Mouse (Mus musculus) limb, embryonic 11.5 days (tissue): ENCODE measurements around the gene 1700029J07Rik. TPM values are rescaled to one million over a fixed set of nuclear protein-coding genes. Genes with fewer than 3 reads are reported as not detected.

ENCODE experiments used
- ATAC-seq: fragments of 200-750 bp; cut with Nextera tagmentation; 2 replicates; pipeline ENCODE4 v1.8.0; 2017; ENCODE audit warnings: low read depth; ENCODE audit not compliant: insufficient number of reproducible peaks, low FRiP score, low TSS enrichment
- DNase-seq: peaks from one replicate; pipeline ENCODE4 v3.0.0-alpha.2; 2015; ENCODE audit warnings: low spot score
- H3K27ac ChIP-seq: fragments of 300-500 bp; sonication (generic); replicated peaks from 2 replicates; pipeline ENCODE4 v1.5.1; 2014; ENCODE audit warnings: low read depth, mild to moderate bottlenecking, low read length
- H3K27me3 ChIP-seq: fragments of 300-500 bp; sonication (generic); 2 replicates; pipeline ENCODE4 v1.6.1; 2014; ENCODE audit warnings: mild to moderate bottlenecking, low read length, mixed read lengths; ENCODE audit not compliant: control insufficient read depth, insufficient read depth
- H3K36me3 ChIP-seq: fragments of 300-500 bp; sonication (generic); 2 replicates; pipeline ENCODE4 v1.6.1; 2014; ENCODE audit warnings: mild to moderate bottlenecking, low read length, moderate library complexity, mixed read lengths; ENCODE audit not compliant: control insufficient read depth, insufficient read depth
- H3K4me1 ChIP-seq: fragments of 300-500 bp; sonication (generic); 2 replicates; pipeline ENCODE4 v1.6.1; 2014; ENCODE audit warnings: low read length, mixed read lengths; ENCODE audit not compliant: control insufficient read depth, insufficient read depth
- H3K4me2 ChIP-seq: fragments of 300-500 bp; sonication (generic); 2 replicates; pipeline ENCODE4 v1.6.1; 2014; ENCODE audit warnings: low read depth, mild to moderate bottlenecking, moderate library complexity; ENCODE audit not compliant: severe bottlenecking
- H3K4me3 ChIP-seq: fragments of 300-500 bp; sonication (generic); 2 replicates; pipeline ENCODE4 v1.5.1; 2014; ENCODE audit warnings: low read depth, low read length
- H3K9ac ChIP-seq: fragments of 300-500 bp; sonication (generic); 2 replicates; pipeline ENCODE4 v1.6.1; 2014; ENCODE audit warnings: mild to moderate bottlenecking, low read length
- H3K9me3 ChIP-seq: fragments of 300-500 bp; sonication (generic); 2 replicates; pipeline ENCODE4 v1.6.1; 2016; ENCODE audit warnings: low read length; ENCODE audit not compliant: control insufficient read depth
- WGBS: fragments of 180-500 bp; shearing (Covaris S2); extraction: QIAGEN DNeasy Blood & Tissue Kit; methylation state at CpG from one replicate; pipeline ENCODE4 v1.1.7; 2014; 5-methylcytosine and 5-hydroxymethylcytosine counted together
- polyA plus RNA-seq: library from polyadenylated mRNA; unstranded; fragments of >200 nt; fragmentation: Nextera tagmentation; extraction: Ambion mirVana; gene quantifications from 2 replicates; pipeline ENCODE4 v1.2.1, GENCODE M21; 2014

1700029J07Rik gene
- polyA plus RNA-seq: 2.4 and 3.1 TPM in 2 replicates

- DNase-seq (peak; percentile 98), ATAC-seq (peak; percentile 97)
- Histone ChIP-seq H3K27ac (peak within 1 kb of the TSS; percentile 32; the same call in 1 of the 2 replicates), H3K9ac (peak within 1 kb of the TSS; percentile 68), H3K9me3 (no peaks in the 10 kb centered on the region), H3K36me3 (0 out of 2 replicates have a peak, but pooled peaks cover 3% of the 10 kb centered on the region), H3K4me1 (peaks cover 3% of the 10 kb centered on the region; the same call in 1 of the 2 replicates), H3K4me3 (peak within 1 kb of the TSS; percentile 59), H3K4me2 (peak within 1 kb of the TSS; percentile 58), H3K27me3 (no peaks in the 10 kb centered on the region)
- WGBS: under 1% methylated on average over 57 of the region's 57 CpGs
Observed at GRCm38 (mm10) chr8:45975126-45975836, at the start of gene 1700029J07Rik, which contains the start of gene Ufsp2. Gene 1700029J07Rik (minus strand): TSS chr8:45975252. Gene Ufsp2 (plus strand): TSS chr8:45975528.

GRCm38 (mm10) chr8:46024392-46024791, 49.3 kb upstream of the 1700029J07Rik start:
- no peak overlapping the region for H3K27ac ChIP-seq
- 60% methylated on average over 4 of the region's 4 CpGs for WGBS
- no peak for ATAC-seq

GRCm38 (mm10) chr8:46022758-46023157, 47.7 kb upstream of the 1700029J07Rik start:
- H3K36me3 ChIP-seq: no peaks in the 10 kb centered on the region
- ATAC-seq: no peak
- 89% methylated on average over 9 of the region's 9 CpGs for WGBS

More at GRCm38 (mm10) chr8:46024392-46024791, 49.3 kb upstream of the 1700029J07Rik start:
- Histone ChIP-seq H3K36me3 (no peaks in the 10 kb centered on the region), H3K4me2 (no peak overlapping the region), H3K9me3 (no peaks in the 10 kb centered on the region), H3K9ac (no peak overlapping the region), H3K27me3 (no peaks in the 10 kb centered on the region), H3K4me1 (no peaks in the 10 kb centered on the region), H3K4me3 (no peak overlapping the region)
- no peak for DNase-seq

GRCm38 (mm10) chr8:46022203-46022602, 47.2 kb upstream of the 1700029J07Rik start:
- ATAC-seq: no peak
- DNase-seq: no peak
- 87% methylated on average over 9 of the region's 9 CpGs for WGBS
- Histone ChIP-seq H3K27me3 (no peaks in the 10 kb centered on the region), H3K4me1 (no peaks in the 10 kb centered on the region), H3K36me3 (no peaks in the 10 kb centered on the region), H3K27ac (no peak overlapping the region), H3K9me3 (no peaks in the 10 kb centered on the region), H3K4me2 (no peak overlapping the region), H3K4me3 (no peak overlapping the region), H3K9ac (no peak overlapping the region)

More at GRCm38 (mm10) chr8:46022758-46023157, 47.7 kb upstream of the 1700029J07Rik start:
- no peak overlapping the region for H3K4me2 ChIP-seq
- no peak for DNase-seq
- H3K27me3 ChIP-seq: no peaks in the 10 kb centered on the region
- no peak overlapping the region for H3K9ac ChIP-seq
- no peak overlapping the region for H3K27ac ChIP-seq
- H3K4me3 ChIP-seq: no peak overlapping the region
- no peaks in the 10 kb centered on the region for H3K9me3 ChIP-seq
- H3K4me1 ChIP-seq: no peaks in the 10 kb centered on the region

- no peaks in the 10 kb centered on the region for H3K36me3 ChIP-seq
- peak; percentile 47 for DNase-seq
- peak overlapping the region; percentile 7 for H3K4me2 ChIP-seq
- no peak overlapping the region for H3K9ac ChIP-seq
- no peaks in the 10 kb centered on the region for H3K27me3 ChIP-seq
- no peaks in the 10 kb centered on the region for H3K9me3 ChIP-seq
- 13% methylated on average over 17 of the region's 17 CpGs for WGBS
- H3K4me3 ChIP-seq: peak overlapping the region; percentile 8; the same call in 1 of the 2 replicates
- H3K4me1 ChIP-seq: peaks cover 11% of the 10 kb centered on the region
- H3K27ac ChIP-seq: no peak overlapping the region
- no peak for ATAC-seq
Observed at GRCm38 (mm10) chr8:46010746-46011680, 36.0 kb upstream of the 1700029J07Rik start.

- DNase-seq (no peak), ATAC-seq (no peak)
- no peak overlapping the region for H3K9ac ChIP-seq
Observed at GRCm38 (mm10) chr8:46010306-46010705, 35.3 kb upstream of the 1700029J07Rik start.

GRCm38 (mm10) chr8:46007050-46007672, 32.1 kb upstream of the 1700029J07Rik start:
- Histone ChIP-seq H3K27ac (no peak overlapping the region), H3K27me3 (no peaks in the 10 kb centered on the region), H3K9ac (no peak overlapping the region), H3K9me3 (no peaks in the 10 kb centered on the region), H3K4me2 (no peak overlapping the region), H3K4me3 (no peak overlapping the region), H3K4me1 (peaks cover 11% of the 10 kb centered on the region), H3K36me3 (no peaks in the 10 kb centered on the region)
- 46% methylated on average over 3 of the region's 3 CpGs for WGBS
- no peak for ATAC-seq
- no peak for DNase-seq

More at GRCm38 (mm10) chr8:46010306-46010705, 35.3 kb upstream of the 1700029J07Rik start:
- peak overlapping the region; percentile 8; the same call in 1 of the 2 replicates for H3K4me3 ChIP-seq
- no peaks in the 10 kb centered on the region for H3K9me3 ChIP-seq
- H3K4me2 ChIP-seq: peak overlapping the region; percentile 7
- 49% methylated on average over 2 of the region's 2 CpGs for WGBS
- no peaks in the 10 kb centered on the region for H3K36me3 ChIP-seq
- peaks cover 11% of the 10 kb centered on the region for H3K4me1 ChIP-seq
- H3K27me3 ChIP-seq: no peaks in the 10 kb centered on the region
- H3K27ac ChIP-seq: no peak overlapping the region

GRCm38 (mm10) chr8:46005596-46005995, 30.5 kb upstream of the 1700029J07Rik start, which contains the start of gene Ankrd37:
Gene Ankrd37 (minus strand): TSS chr8:46005707.
- WGBS: 77% methylated on average over 4 of the region's 4 CpGs
- no peak within 1 kb of the TSS for H3K4me2 ChIP-seq
- H3K4me3 ChIP-seq: no peak within 1 kb of the TSS
- H3K27me3 ChIP-seq: no peaks in the 10 kb centered on the region
- H3K4me1 ChIP-seq: peaks cover 3% of the 10 kb centered on the region
- ATAC-seq (no peak), DNase-seq (no peak)
- H3K27ac ChIP-seq: no peak within 1 kb of the TSS
- H3K36me3 ChIP-seq: no peaks in the 10 kb centered on the region
- H3K9me3 ChIP-seq: no peaks in the 10 kb centered on the region
- H3K9ac ChIP-seq: no peak within 1 kb of the TSS
